Mouse (Mus musculus): Measurements from ENCODE around the gene Eya2.
A peak's percentile ranks its signal among the peaks of the same experiment; 100 is the strongest.
"Not testable (repeated sequence)": the region's sequence is repeated elsewhere in the genome, so short reads cannot be mapped to it uniquely, and the experiment has no call there.

Eya2 gene

GRCm38 (mm10) chr2:165594907-165595675, at the start of gene Eya2:
Gene Eya2 (plus strand): TSS chr2:165595032.
- DNase-seq (ENCODE audit: inconsistent ontology term) = no peak

GRCm38 (mm10) chr2:165545687-165546086, 49.1 kb upstream of the Eya2 start:
- DNase-seq (ENCODE audit: inconsistent ontology term) = no peak

- DNase-seq (ENCODE audit: inconsistent ontology term) = no peak
These were observed 48.5 kb upstream of the Eya2 start for GRCm38 (mm10) chr2:165546341-165546740.

GRCm38 (mm10) chr2:165547410-165547809, 47.4 kb upstream of the Eya2 start:
- DNase-seq (ENCODE audit: inconsistent ontology term) = peak; percentile 55

GRCm38 (mm10) chr2:165548627-165549026, 46.2 kb upstream of the Eya2 start:
- DNase-seq (ENCODE audit: inconsistent ontology term) = no peak

GRCm38 (mm10) chr2:165550410-165550809, 44.4 kb upstream of the Eya2 start:
- not testable (repeated sequence) for DNase-seq (ENCODE audit: inconsistent ontology term)

GRCm38 (mm10) chr2:165554066-165554465, 40.8 kb upstream of the Eya2 start:
- no peak for DNase-seq (ENCODE audit: inconsistent ontology term)

GRCm38 (mm10) chr2:165557278-165557677, 37.6 kb upstream of the Eya2 start:
- no peak for DNase-seq (ENCODE audit: inconsistent ontology term)

- no peak for DNase-seq (ENCODE audit: inconsistent ontology term)
These were observed 35.9 kb upstream of the Eya2 start for GRCm38 (mm10) chr2:165558916-165559315.

- no peak for DNase-seq (ENCODE audit: inconsistent ontology term)
These were observed 35.2 kb upstream of the Eya2 start for GRCm38 (mm10) chr2:165559506-165560235.

- no peak for DNase-seq (ENCODE audit: inconsistent ontology term)
These were observed 33.0 kb upstream of the Eya2 start for GRCm38 (mm10) chr2:165561861-165562260.

- DNase-seq (ENCODE audit: inconsistent ontology term) = peak; percentile 76
These were observed 31.4 kb upstream of the Eya2 start for GRCm38 (mm10) chr2:165563298-165564058.

- no peak for DNase-seq (ENCODE audit: inconsistent ontology term)
These were observed 30.7 kb upstream of the Eya2 start for GRCm38 (mm10) chr2:165564101-165564500.

- DNase-seq (ENCODE audit: inconsistent ontology term) = no peak
These were observed 30.2 kb upstream of the Eya2 start for GRCm38 (mm10) chr2:165564620-165565019.

GRCm38 (mm10) chr2:165566898-165567297, 27.9 kb upstream of the Eya2 start:
- no peak for DNase-seq (ENCODE audit: inconsistent ontology term)

- no peak for DNase-seq (ENCODE audit: inconsistent ontology term)
These were observed 27.0 kb upstream of the Eya2 start for GRCm38 (mm10) chr2:165567820-165568219.

- DNase-seq (ENCODE audit: inconsistent ontology term) = no peak
These were observed 25.9 kb upstream of the Eya2 start for GRCm38 (mm10) chr2:165568911-165569310.

- DNase-seq (ENCODE audit: inconsistent ontology term) = no peak
These were observed 23.5 kb upstream of the Eya2 start for GRCm38 (mm10) chr2:165571216-165571778.

- DNase-seq (ENCODE audit: inconsistent ontology term) = no peak
These were observed 11.8 kb upstream of the Eya2 start for GRCm38 (mm10) chr2:165583044-165583443.

GRCm38 (mm10) chr2:165583518-165583917, 11.3 kb upstream of the Eya2 start:
- DNase-seq (ENCODE audit: inconsistent ontology term) = no peak

GRCm38 (mm10) chr2:165584563-165584962, 10.3 kb upstream of the Eya2 start:
- DNase-seq (ENCODE audit: inconsistent ontology term) = no peak

GRCm38 (mm10) chr2:165590742-165591141, 4.1 kb upstream of the Eya2 start:
- DNase-seq (ENCODE audit: inconsistent ontology term) = no peak
